Mouse (Mus musculus): ENCODE results near the gene Nudt1. TPM values are rescaled to one million over a fixed set of nuclear protein-coding genes. Genes with fewer than 3 reads are reported as not detected.

Nudt1 gene
- 36.0 and 41.5 TPM in 2 replicates for polyA plus RNA-seq (2014; fragmentation: Nextera tagmentation; extraction: Ambion mirVana)

DNA sequence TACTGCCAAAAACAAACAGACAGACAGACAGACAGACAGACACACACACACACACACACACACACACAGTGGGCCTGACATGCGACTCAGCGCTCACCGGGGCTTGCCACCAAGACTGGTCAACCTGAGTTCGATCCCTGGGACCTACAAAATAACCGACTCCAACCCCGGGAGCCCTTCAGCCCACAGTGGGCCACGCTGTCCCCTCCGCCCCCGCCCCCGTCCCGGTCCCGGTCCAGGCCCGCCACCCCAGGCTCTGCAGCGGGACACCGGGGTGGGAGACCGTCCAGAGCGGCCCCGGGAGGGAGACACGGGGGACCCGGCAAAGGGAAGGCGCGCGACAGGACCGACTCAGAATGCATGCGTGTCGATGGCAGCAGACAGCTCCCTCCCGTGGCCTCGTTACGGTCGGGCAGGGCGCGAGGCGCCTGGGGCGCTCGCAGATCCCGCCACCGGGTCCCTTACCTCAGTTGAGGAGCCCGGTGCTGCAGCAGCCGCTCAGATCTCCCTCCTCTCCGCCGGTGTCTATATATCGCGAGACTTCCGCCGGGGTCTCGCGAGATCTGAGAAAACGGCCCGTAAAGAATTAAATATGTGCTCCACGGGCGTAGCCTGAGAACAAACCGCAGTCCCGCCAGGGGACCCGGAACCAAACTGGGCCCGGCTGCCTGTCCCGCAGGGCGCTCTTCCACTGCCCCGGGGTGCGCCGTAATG lies at the start of gene Nudt1, which contains the start of gene Mad1l1:
Gene Nudt1 (plus strand): TSS at position 615 of the 714 bp plus-strand sequence.
Gene Mad1l1 (minus strand): TSS at position 511 of the 714 bp plus-strand sequence.
- peak within 1 kb of the TSS; percentile 98 for H3K9ac ChIP-seq (ENCODE audit: low read depth, low read length)
- H3K36me3 ChIP-seq (ENCODE audit: control insufficient read depth, insufficient read depth, low read length): no peaks in the 10 kb centered on the region
- peak within 1 kb of the TSS; percentile 83 for H3K4me2 ChIP-seq (replicated peaks; ENCODE audit: low read depth, low read length)
- H3K27me3 ChIP-seq (ENCODE audit: control insufficient read depth, insufficient read depth, low read length): no peaks in the 10 kb centered on the region
- H3K27ac ChIP-seq (ENCODE audit: low read depth, low read length): peak within 1 kb of the TSS; percentile 64
- H3K9me3 ChIP-seq (ENCODE audit: control insufficient read depth, low read length): no peaks in the 10 kb centered on the region
- ATAC-seq (ENCODE audit: low FRiP score) (peak; percentile 90), DNase-seq (ENCODE audit: low spot score) (peak; percentile 96)
- peak within 1 kb of the TSS; percentile 92 for H3K4me3 ChIP-seq (ENCODE audit: low read depth, low read length)
- WGBS: under 1% methylated on average over 53 of the region's 60 CpGs
- H3K4me1 ChIP-seq (replicated peaks; ENCODE audit: control insufficient read depth, insufficient read depth, low read length): peaks cover 7% of the 10 kb centered on the region

DNA sequence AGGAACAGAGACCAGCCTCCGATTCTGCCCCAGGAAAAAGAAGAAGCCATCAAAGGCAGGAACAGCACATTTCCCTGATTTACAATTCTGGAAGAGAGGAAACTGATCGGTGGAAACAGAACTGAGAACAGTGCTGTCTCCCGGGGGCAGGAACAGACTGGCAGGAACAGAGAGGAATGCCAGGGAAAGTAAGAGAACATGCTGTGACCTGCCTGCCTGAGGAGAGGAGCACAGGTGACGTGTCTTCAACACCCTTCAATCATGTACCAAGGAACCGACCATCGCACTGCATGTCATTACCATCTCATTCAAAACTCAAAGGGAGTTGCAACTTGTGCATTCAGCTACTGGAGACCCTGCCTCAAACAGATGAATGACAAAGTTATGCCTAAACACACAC lies 44.7 kb upstream of the Nudt1 start:
- H3K27me3 ChIP-seq (ENCODE audit: control insufficient read depth, insufficient read depth, low read length): no peaks in the 10 kb centered on the region
- no peak for ATAC-seq (ENCODE audit: low FRiP score)
- H3K9ac ChIP-seq (ENCODE audit: low read depth, low read length): no peak overlapping the region
- DNase-seq (ENCODE audit: low spot score): no peak
- H3K4me2 ChIP-seq (replicated peaks; ENCODE audit: low read depth, low read length): no peak overlapping the region
- WGBS: 82% methylated on average over 6 of the region's 6 CpGs
- no peak overlapping the region for H3K4me3 ChIP-seq (ENCODE audit: low read depth, low read length)
- no peaks in the 10 kb centered on the region for H3K9me3 ChIP-seq (ENCODE audit: control insufficient read depth, low read length)
- H3K36me3 ChIP-seq (ENCODE audit: control insufficient read depth, insufficient read depth, low read length): no peaks in the 10 kb centered on the region
- H3K27ac ChIP-seq (ENCODE audit: low read depth, low read length): no peak overlapping the region
- H3K4me1 ChIP-seq (replicated peaks; ENCODE audit: control insufficient read depth, insufficient read depth, low read length): no peaks in the 10 kb centered on the region

DNA sequence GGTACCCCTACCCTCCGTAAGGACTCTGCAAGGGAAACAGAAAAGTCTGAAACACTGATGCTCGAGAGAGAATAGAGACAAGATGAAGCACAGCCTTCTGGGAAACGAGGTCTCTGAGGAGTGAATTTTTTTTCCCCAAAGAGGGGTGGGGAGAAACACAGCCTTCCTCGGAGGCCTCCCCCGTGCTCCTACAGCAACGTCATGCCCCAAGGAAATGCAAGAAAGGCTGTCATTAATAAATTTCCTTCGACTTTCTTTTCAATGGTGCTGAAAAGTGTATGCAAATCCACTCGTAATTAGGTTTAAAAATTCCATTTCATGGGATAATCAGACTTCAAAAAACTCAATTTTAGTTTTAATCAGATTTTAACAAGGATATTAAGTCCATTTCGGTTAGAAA lies 41.3 kb upstream of the Nudt1 start:
- ATAC-seq (ENCODE audit: low FRiP score): no peak
- no peak for DNase-seq (ENCODE audit: low spot score)
- 82% methylated on average over 9 of the region's 9 CpGs for WGBS
- no peaks in the 10 kb centered on the region for H3K4me1 ChIP-seq (replicated peaks; ENCODE audit: control insufficient read depth, insufficient read depth, low read length)
- H3K27me3 ChIP-seq (ENCODE audit: control insufficient read depth, insufficient read depth, low read length): no peaks in the 10 kb centered on the region
- no peak overlapping the region for H3K4me3 ChIP-seq (ENCODE audit: low read depth, low read length)
- no peak overlapping the region for H3K27ac ChIP-seq (ENCODE audit: low read depth, low read length)
- no peaks in the 10 kb centered on the region for H3K36me3 ChIP-seq (ENCODE audit: control insufficient read depth, insufficient read depth, low read length)
- H3K4me2 ChIP-seq (replicated peaks; ENCODE audit: low read depth, low read length): no peak overlapping the region
- H3K9me3 ChIP-seq (ENCODE audit: control insufficient read depth, low read length): no peaks in the 10 kb centered on the region
- no peak overlapping the region for H3K9ac ChIP-seq (ENCODE audit: low read depth, low read length)

DNA sequence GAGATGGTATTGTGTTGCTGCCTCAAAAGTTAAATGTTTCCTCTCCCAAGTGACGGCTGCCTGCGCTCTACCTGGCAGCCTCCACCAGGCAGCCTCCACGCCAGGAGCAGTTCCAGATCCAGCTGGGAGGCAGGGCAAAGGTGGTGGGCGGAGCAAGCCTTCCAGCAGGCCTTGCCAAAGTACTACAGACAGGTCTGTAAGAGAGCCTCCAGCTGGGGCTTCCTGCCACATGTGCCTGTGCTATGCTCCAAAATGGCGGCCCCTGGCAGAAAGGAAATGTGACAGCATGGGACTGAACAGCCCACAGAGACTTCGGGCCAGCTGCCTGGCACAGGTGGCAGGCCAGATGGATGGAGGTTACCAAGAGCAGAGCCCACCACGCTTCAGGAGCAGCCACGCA lies 39.1 kb upstream of the Nudt1 start:
- H3K27me3 ChIP-seq (ENCODE audit: control insufficient read depth, insufficient read depth, low read length): no peaks in the 10 kb centered on the region
- no peak for ATAC-seq (ENCODE audit: low FRiP score)
- H3K9me3 ChIP-seq (ENCODE audit: control insufficient read depth, low read length): no peaks in the 10 kb centered on the region
- no peaks in the 10 kb centered on the region for H3K36me3 ChIP-seq (ENCODE audit: control insufficient read depth, insufficient read depth, low read length)
- H3K4me3 ChIP-seq (ENCODE audit: low read depth, low read length): no peak overlapping the region
- H3K4me1 ChIP-seq (replicated peaks; ENCODE audit: control insufficient read depth, insufficient read depth, low read length): no peaks in the 10 kb centered on the region
- DNase-seq (ENCODE audit: low spot score): no peak
- WGBS: 75% methylated on average over 8 of the region's 8 CpGs
- no peak overlapping the region for H3K9ac ChIP-seq (ENCODE audit: low read depth, low read length)
- no peak overlapping the region for H3K27ac ChIP-seq (ENCODE audit: low read depth, low read length)
- H3K4me2 ChIP-seq (replicated peaks; ENCODE audit: low read depth, low read length): no peak overlapping the region

DNA sequence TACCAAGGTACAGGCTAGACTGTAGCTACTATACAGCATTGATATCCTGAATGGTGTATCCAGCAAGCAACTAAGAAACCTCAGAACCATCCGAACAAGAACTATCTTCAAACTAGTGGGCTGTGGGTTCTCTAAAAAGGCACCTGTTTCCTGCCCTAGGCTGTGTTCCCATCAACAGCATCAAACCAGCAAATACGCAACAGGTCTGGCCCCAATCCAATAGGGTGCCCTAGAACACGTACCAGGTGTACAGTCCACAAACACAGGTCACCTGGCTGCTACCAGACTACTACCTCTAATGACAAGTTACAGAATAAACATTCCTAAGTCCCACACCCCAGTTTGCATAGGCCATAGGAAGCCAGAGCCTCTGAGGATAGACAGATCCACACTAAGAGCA lies 38.6 kb upstream of the Nudt1 start:
- Histone ChIP-seq H3K36me3 (ENCODE audit: control insufficient read depth, insufficient read depth, low read length) (no peaks in the 10 kb centered on the region), H3K4me3 (ENCODE audit: low read depth, low read length) (no peak overlapping the region), H3K9ac (ENCODE audit: low read depth, low read length) (no peak overlapping the region), H3K9me3 (ENCODE audit: control insufficient read depth, low read length) (no peaks in the 10 kb centered on the region), H3K4me2 (replicated peaks; ENCODE audit: low read depth, low read length) (no peak overlapping the region), H3K27ac (ENCODE audit: low read depth, low read length) (no peak overlapping the region), H3K4me1 (replicated peaks; ENCODE audit: control insufficient read depth, insufficient read depth, low read length) (no peaks in the 10 kb centered on the region), H3K27me3 (ENCODE audit: control insufficient read depth, insufficient read depth, low read length) (no peaks in the 10 kb centered on the region)
- DNase-seq (ENCODE audit: low spot score): no peak
- WGBS: 96% methylated on average over 3 of the region's 3 CpGs
- ATAC-seq (ENCODE audit: low FRiP score): no peak

DNA sequence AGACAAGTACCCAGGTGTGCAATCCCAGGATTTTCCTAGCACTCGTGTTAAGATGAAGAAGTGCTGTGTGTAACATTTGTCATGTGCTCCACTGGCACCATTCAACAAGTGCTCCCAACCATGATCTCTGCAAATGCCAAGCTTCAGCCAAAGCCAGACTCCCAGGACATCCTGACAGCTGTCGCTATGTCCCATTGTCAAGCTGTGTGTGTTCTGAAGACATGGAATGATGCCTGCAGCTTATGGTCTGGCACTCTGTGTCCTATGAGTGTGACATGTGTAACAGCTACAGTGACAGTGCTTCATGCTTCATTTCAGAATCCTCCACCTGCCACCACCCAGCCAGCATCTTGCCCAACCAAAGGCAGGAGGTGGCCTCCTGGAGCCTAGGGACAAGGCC lies 37.4 kb upstream of the Nudt1 start:
- H3K9me3 ChIP-seq (ENCODE audit: control insufficient read depth, low read length): no peaks in the 10 kb centered on the region
- no peak overlapping the region for H3K27ac ChIP-seq (ENCODE audit: low read depth, low read length)
- H3K27me3 ChIP-seq (ENCODE audit: control insufficient read depth, insufficient read depth, low read length): no peaks in the 10 kb centered on the region
- H3K4me3 ChIP-seq (ENCODE audit: low read depth, low read length): no peak overlapping the region
- DNase-seq (ENCODE audit: low spot score) (no peak), ATAC-seq (ENCODE audit: low FRiP score) (no peak)
- no peak overlapping the region for H3K4me2 ChIP-seq (replicated peaks; ENCODE audit: low read depth, low read length)
- no peaks in the 10 kb centered on the region for H3K4me1 ChIP-seq (replicated peaks; ENCODE audit: control insufficient read depth, insufficient read depth, low read length)
- no peak overlapping the region for H3K9ac ChIP-seq (ENCODE audit: low read depth, low read length)
- 96% methylated on average over 2 of the region's 2 CpGs for WGBS
- H3K36me3 ChIP-seq (ENCODE audit: control insufficient read depth, insufficient read depth, low read length): no peaks in the 10 kb centered on the region

DNA sequence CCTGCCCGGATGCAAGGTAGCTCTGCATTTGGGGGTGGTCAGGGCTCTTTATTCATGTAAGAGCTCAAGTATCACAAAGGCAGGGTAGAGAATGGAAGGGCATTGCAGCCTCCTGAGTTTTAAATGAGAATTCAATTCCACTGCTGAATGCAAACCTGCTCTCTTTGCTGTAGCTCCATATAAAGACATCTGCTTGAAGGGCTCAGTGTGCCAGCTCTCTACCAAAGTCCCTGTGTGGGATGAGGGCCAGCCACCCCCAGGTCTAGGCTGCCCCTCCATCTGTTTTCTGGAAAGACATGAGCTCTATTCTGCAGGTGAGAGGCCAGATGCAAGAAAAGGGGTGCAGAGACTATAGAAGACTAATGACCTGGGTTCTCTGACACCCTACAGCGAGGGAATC lies 36.7 kb upstream of the Nudt1 start:
- Histone ChIP-seq H3K4me3 (ENCODE audit: low read depth, low read length) (no peak overlapping the region), H3K27ac (ENCODE audit: low read depth, low read length) (no peak overlapping the region), H3K9me3 (ENCODE audit: control insufficient read depth, low read length) (no peaks in the 10 kb centered on the region), H3K9ac (ENCODE audit: low read depth, low read length) (no peak overlapping the region), H3K27me3 (ENCODE audit: control insufficient read depth, insufficient read depth, low read length) (no peaks in the 10 kb centered on the region), H3K36me3 (ENCODE audit: control insufficient read depth, insufficient read depth, low read length) (no peaks in the 10 kb centered on the region), H3K4me2 (replicated peaks; ENCODE audit: low read depth, low read length) (no peak overlapping the region), H3K4me1 (replicated peaks; ENCODE audit: control insufficient read depth, insufficient read depth, low read length) (no peaks in the 10 kb centered on the region)
- WGBS: 85% methylated on average over 2 of the region's 2 CpGs
- DNase-seq (ENCODE audit: low spot score) (no peak), ATAC-seq (ENCODE audit: low FRiP score) (no peak)

DNA sequence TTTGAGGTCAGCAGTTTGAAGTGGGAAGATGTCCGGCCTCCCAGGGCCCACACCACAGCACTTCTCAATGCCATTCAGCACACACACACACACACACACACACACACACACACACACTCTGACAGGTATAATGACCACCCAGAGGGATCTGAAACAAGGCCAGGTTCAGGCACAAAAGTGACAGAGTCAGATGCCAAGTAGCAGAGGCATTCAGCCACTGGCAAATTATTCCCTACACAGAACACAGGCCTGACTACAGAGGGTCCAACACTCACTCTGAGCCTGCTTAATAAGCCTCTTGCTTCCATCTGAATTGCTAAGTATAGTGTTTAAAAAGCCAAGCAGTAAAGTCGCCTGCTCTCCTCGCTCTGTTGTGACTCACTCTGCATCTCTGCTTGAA lies 33.2 kb upstream of the Nudt1 start:
- no peak for DNase-seq (ENCODE audit: low spot score)
- no peak for ATAC-seq (ENCODE audit: low FRiP score)
- Histone ChIP-seq H3K9me3 (ENCODE audit: control insufficient read depth, low read length) (no peaks in the 10 kb centered on the region), H3K36me3 (ENCODE audit: control insufficient read depth, insufficient read depth, low read length) (0 out of 2 replicates have a peak, but pooled peaks cover 3% of the 10 kb centered on the region), H3K4me1 (replicated peaks; ENCODE audit: control insufficient read depth, insufficient read depth, low read length) (no peaks in the 10 kb centered on the region), H3K27ac (ENCODE audit: low read depth, low read length) (no peak overlapping the region), H3K4me3 (ENCODE audit: low read depth, low read length) (no peak overlapping the region), H3K9ac (ENCODE audit: low read depth, low read length) (no peak overlapping the region), H3K4me2 (replicated peaks; ENCODE audit: low read depth, low read length) (no peak overlapping the region), H3K27me3 (ENCODE audit: control insufficient read depth, insufficient read depth, low read length) (no peaks in the 10 kb centered on the region)
- 91% methylated on average over 3 of the region's 3 CpGs for WGBS

DNA sequence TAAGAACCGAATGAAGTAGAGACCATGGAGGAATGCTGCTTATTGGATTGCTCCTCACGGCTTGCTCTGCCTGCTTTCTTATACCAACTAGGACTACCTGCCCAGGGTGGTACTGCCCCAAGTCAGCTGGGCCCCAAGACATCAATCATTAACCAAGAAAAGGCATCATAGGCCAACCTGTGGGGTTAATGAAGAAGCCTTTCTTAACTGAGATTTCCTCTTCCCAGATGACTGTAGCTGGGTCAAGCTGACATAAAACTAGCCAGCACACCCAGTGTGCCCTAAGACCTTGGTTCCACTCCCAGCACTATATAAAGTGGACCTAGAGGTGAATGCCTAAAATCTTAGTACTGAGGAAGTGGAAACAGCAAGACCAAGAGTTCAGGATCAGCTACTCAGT lies 32.3 kb upstream of the Nudt1 start:
- no peak overlapping the region for H3K4me2 ChIP-seq (replicated peaks; ENCODE audit: low read depth, low read length)
- H3K27me3 ChIP-seq (ENCODE audit: control insufficient read depth, insufficient read depth, low read length): no peaks in the 10 kb centered on the region
- ATAC-seq (ENCODE audit: low FRiP score) (no peak), DNase-seq (ENCODE audit: low spot score) (no peak)
- H3K4me1 ChIP-seq (replicated peaks; ENCODE audit: control insufficient read depth, insufficient read depth, low read length): no peaks in the 10 kb centered on the region
- no peak overlapping the region for H3K9ac ChIP-seq (ENCODE audit: low read depth, low read length)
- no peak overlapping the region for H3K27ac ChIP-seq (ENCODE audit: low read depth, low read length)
- H3K9me3 ChIP-seq (ENCODE audit: control insufficient read depth, low read length): no peaks in the 10 kb centered on the region
- H3K36me3 ChIP-seq (ENCODE audit: control insufficient read depth, insufficient read depth, low read length): 0 out of 2 replicates have a peak, but pooled peaks cover 5% of the 10 kb centered on the region
- no peak overlapping the region for H3K4me3 ChIP-seq (ENCODE audit: low read depth, low read length)
- 100% methylated on average over 2 of the region's 2 CpGs for WGBS
